Mouse (Mus musculus): ENCODE results near the gene Dpp3.
"Not testable (repeated sequence)": the region's sequence is repeated elsewhere in the genome, so short reads cannot be mapped to it uniquely, and the experiment has no call there.

Dpp3 gene

DNA sequence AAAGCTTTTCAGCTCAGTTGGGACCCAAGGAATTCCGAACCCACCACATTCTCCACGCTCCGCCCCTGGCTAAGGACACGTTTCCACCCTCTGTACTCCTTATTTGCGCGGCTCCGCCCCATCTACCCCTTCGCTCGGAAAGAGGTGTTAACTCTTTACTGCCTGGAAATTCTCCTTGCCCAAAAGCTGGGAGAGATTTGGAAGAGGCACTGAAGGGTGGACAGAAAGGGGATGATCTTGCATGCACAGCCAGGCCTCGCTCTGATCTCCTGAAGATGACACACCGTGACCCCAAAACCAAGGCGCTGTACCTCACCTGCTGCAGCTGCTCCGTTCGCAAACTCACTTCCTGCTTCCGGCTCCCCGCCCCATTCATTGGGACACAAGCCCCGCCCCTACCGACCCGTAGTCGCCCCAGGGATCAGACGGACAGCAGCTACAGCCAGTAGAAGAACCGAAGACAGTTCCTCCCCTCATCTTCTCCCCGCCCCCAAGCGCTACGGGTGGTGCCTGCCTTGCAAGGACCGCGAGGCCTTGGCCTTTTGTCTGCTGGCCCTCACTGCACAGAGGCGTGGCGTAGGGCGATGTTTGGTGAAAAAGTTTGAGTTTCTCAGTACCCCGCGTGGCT is at the start of gene Dpp3:
Gene Dpp3, minus strand, starts transcription at position 384 of the 628 bp plus-strand sequence.
- peak; percentile 98 for DNase-seq

GRCm38 (mm10) chr19:4968236-4968635 is 40.1 kb upstream of the Dpp3 start:
- no peak for DNase-seq

DNA sequence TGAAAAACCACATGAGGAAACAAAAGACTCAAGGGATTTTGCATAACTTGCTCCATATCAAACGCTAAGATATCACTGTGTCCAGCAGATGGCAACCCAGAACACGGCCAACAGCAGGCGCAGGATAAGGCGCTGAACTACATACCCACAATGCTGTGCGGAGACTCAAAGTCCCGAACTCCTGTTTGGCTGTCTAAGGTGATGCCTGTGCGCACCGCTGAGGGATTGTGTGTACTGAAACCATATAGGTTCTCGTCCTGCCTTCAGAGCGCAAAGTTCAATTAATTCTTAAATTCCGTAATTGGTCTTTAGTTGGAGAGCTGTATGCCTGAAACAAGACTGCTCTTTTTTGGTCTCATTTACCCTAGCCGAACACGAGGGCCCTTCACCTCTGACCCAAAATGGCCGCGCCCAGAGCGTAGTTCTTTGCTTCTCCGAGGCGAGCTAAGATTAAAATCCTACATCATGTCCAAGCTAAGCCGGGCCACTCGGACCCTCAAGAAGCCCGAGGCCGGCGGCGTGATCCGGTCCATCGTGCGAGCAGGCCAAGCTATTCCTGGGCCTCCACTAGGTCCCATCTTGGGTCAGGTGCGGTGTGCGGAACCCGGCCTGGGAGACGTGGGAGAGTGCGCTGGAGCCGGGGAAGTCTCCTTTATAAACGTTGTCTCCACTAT is 34.0 kb upstream of the Dpp3 start, which contains the start of gene Mrpl11:
Gene Mrpl11, plus strand, starts transcription at position 220 of the 674 bp plus-strand sequence.
- DNase-seq = peak; percentile 87

GRCm38 (mm10) chr19:4948641-4949040 is 20.6 kb upstream of the Dpp3 start:
- not testable (repeated sequence) for DNase-seq

GRCm38 (mm10) chr19:4945540-4945939 is 17.5 kb upstream of the Dpp3 start:
- no peak for DNase-seq

GRCm38 (mm10) chr19:4943253-4943588 is 15.1 kb upstream of the Dpp3 start:
- no peak for DNase-seq

DNA sequence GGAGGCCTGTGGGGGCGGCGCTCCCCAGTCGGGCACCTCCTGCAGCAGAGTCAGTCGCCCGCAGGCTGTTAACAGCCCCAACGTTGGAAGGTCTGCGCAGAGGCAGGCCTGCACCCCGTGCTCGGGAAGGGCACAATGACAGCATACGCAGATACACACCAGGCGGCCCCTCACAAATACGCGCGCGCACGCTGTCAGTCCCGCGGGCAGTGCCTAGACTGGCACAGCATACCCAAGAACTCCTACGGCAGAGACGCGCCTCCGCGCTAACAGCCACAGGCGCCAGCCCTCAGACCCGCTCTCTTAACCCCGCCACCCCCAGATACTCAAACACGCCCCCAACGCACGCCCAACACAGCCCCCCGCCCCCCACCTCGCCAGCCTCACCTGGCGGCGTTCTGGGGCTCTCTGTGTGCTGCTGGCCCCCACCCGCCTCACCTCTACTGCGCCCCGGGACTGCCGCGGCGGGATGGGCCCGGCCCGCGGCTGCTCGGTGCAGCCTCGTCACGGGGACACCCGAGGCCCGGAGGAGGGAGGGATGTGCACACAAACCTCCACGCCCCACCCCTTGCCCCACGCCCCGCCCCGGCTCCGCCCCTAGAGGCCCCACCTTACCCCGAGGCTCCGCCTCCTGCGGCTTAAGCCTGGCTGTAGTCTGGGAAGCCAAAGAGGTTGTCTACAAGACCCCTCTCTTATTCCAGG is 14.6 kb upstream of the Dpp3 start, which contains the start of gene Peli3:
Gene Peli3, minus strand, starts transcription at position 577 of the 702 bp plus-strand sequence.
- peak; percentile 82 for DNase-seq

DNA sequence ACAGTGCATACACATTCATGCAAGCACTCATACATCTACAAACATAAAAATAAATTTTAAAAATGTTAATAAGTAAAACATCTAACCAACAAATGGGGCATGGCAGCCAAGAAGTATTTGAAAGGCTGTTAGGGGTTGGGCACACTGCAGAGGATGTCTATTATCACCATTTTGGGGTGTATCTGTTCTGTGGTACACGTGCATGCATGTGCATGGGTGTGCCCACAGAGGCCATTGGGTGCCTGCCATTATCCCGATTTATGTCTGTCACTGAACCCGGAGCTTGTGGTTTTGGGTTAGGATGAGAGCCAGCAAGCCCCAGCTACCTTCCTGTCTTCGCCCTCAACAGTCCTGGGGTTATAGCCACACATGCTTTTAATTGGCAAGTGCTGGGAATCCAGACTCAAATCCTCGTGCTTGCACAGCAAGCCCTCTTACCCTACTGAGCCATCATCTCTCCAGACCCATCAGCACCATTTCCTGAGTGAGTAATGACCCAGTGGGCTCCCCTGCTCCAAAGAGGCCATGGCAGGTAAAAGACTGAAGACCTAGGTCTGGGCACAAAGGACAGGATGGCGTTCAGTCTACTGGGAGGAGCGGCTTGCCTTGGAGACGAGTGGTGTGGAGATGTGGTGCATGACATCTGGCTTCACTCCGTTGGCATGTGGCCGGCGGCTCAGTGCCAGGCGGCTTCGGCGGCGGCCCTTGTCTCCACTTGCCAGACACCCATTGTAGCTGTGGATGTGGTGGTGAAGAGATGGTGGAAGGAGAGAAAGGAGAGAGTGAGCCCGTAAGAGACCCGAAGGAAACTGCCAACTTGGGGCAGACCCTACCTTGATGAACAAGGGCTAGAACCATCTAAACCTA is 9.6 kb upstream of the Dpp3 start:
- no peak for DNase-seq

- DNase-seq = no peak
Observed at GRCm38 (mm10) chr19:4936896-4937295, 8.8 kb upstream of the Dpp3 start.

DNA sequence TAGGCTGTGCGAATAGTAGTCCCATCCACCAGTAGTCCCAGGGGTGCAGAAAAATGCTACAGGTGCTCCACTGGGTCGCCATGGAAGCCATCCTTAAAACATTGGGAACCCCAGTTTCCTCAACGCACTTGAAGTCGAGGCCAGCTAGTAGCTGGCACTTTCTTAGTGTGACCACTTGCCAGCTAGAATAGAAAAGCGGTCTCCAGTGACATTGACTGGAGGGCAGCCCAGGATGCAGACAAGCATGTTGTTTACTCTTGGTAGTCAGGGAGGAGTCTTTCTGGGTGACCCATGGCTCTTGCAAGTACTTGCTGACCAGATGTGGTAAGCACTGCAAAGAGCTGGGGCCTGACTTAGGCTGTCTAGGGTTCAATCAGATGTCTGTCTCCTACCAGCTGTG is 694 bp upstream of the Dpp3 start:
- no peak for DNase-seq

GRCm38 (mm10) chr19:4925121-4925860 is 2.8 kb downstream of the Dpp3 start:
- DNase-seq = no peak

GRCm38 (mm10) chr19:4919652-4920051 is 8.4 kb downstream of the Dpp3 start:
- no peak for DNase-seq

- no peak for DNase-seq
Observed at GRCm38 (mm10) chr19:4916827-4917226, 11.3 kb downstream of the Dpp3 start.

DNA sequence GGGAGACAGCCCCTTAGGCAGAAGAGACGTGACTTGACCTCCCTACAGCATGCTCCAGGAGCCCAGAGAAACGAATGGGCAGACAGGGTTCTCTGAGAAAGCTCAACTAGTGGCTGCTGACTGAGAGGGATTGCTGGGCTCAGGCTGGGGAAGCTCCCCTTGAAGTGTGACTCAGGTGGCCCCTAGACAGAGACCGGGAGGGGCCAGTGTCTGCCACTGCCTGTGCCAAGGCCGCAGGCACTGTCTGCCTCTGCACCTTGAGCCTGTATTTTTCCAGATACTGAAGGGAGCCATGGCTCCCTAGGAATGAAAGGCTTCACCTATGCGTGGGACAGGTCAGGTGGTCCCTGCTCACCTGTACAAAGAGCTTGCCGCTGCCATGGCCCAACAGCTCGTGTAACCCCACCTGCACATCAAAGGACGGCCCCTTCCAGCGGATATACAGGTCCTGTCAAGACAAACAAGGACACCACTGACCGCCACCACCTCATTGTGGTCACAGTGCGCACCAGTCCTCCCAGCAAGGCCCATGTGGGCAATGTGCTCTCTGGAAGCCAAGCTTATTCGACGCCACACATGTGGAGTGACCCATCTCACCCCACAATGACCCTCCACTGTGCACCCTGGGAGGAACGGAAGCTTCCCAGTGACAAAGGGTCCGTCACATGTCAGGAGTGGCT is 12.0 kb downstream of the Dpp3 start:
- no peak for DNase-seq

GRCm38 (mm10) chr19:4909376-4909775 is 18.7 kb downstream of the Dpp3 start:
- DNase-seq = no peak

DNA sequence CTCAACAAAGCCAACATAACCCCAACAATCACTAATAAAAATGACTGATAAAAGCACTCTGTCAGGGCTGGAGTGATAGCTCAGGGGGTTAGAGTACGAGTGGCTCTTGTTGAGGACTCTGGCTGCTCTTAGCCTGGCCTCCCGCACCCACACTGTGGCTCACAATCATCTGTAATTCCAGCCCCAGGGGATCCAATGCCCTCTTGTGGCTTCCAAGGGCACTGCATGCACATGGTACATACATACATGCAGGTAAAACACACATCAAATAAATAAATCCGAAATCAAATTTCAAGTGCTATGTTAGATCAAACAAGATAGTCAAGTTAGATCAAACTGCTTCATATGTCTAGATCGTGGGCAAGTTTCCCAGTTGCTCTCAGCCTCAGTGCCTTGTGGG is 20.0 kb downstream of the Dpp3 start:
- DNase-seq = no peak

DNA sequence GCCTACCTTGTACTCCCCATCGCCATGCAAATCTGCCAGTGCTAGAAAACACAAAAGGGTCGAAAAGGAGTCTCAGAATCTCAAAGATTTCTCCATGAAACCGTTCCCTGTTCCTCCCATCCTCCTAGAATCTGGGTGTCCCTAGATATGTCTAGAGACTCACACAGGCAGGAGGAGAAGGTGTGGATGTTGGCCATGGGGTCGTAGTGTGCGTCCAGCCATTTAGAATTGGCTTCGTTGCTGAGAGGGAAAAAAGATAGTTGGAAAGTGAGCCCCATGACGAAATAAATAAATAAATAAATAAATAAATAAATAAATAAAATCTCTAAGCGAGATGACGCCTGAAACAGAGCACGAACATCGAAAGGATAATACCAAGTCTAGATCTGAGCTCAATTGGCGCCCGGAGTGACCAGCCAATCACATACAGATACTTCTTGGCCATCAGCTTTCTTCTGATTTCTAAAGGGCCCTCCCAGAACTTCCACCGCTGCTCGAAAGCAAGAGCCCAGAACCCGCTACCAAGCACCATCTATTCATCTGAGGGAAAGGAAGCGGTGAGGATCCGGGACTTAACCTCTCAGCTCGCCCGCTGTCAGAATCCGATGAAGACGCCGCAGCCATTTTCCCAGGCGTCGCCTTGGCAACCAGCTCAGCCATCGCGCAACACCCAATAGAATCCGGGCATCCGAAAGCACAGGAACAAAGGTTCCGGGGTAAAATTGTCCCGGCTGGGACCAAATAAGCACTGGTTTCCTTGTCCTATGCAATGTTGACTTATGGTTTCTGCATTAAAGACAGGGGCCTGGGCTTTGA is 21.9 kb downstream of the Dpp3 start, which contains the start of gene Bbs1:
Gene Bbs1, minus strand, starts transcription at position 650 of the 816 bp plus-strand sequence.
- peak; percentile 79 for DNase-seq

DNA sequence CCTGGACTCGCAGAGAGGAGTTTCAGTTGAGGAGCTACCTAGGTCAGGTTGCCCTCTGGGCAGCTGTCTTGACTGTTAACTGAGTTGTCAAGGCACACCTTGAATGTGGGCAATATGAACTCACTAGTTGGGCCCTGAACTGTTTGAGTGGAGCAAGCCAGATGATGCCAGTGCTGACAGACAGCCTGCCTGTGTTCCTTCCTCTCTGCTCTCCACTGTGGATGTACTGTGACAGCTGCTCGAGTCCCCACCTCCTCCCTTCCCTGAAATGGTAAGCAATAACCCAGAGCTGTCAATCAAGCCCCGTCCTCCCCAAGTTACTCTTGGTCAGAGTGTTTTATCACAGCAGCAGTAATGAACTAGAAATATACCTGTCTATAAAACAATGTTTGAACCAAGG is 28.2 kb downstream of the Dpp3 start:
- no peak for DNase-seq

- no peak for DNase-seq
Observed at GRCm38 (mm10) chr19:4898972-4899371, 29.1 kb downstream of the Dpp3 start.

- DNase-seq = no peak
Observed at GRCm38 (mm10) chr19:4896780-4897520, 31.1 kb downstream of the Dpp3 start.
